Mouse (Mus musculus): Measurements from ENCODE around the gene Ldhd.

Ldhd gene

DNA sequence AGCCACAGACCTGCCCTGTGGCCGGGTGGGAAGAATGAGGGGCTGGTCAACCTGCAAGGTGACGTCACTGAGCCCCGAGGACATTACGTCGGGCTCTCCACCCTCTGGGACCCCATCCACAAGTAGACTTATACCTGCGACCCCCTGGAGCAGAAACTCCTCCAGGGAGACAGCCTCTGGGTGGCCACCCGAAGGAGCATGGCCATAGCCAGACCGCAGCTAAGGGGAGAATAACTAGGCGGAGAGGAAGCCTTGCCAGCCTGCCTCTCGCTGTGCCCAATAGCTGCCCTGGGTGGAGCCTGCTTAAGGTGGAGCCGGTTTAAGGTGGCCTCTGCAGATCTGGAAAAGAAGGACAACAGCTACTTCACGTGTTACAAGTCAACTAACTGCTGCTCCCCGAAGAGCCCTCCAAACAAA is at the start of gene Ldhd:
Ldhd (minus strand) TSS at position 270 of the 417 bp plus-strand sequence.
- peak; percentile 85 to 96 for DNase-seq (ENCODE audit: inconsistent age in 2 of 2, low spot score in 1 of 2)

DNA sequence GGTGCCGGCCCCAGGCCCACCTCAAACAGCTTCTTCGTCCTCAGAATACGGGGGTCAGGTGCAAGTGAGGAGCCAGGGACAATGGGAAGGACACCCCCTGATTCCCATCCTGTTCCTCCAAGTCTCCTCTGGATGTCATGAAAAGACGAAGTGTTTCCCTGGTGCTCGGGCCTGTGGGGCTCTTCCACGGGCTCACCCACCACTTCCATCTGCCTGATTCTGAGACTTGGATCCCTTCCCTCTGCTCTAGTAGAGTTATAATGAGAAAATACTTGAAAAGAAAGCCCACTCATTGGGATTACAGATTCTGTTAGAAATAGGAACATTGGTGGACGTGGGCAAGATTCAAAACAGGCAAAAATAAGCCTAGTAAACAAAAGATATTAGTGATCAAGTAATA is 48.7 kb upstream of the Ldhd start:
- DNase-seq (ENCODE audit: inconsistent age in 2 of 2, low spot score in 1 of 2): no peak

DNA sequence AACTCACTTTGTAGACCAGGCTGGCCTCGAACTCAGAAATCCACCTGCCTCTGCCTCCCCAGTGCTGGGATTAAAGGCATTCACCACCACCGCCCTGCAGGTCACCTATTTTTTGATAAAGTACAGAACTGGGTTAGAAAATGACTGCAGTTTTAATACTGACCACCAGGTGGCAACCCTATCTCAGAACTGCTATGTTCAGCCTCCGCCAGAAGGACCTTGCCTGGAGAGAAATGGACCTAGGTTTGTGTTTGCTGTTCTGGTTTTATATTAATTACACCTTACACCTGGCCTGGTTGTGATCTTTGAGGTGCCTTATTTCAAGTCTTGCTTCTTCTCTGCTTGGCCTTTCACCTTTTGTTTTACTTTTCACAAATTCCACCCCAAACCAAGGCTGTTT is 47.9 kb upstream of the Ldhd start:
- DNase-seq (ENCODE audit: inconsistent age in 2 of 2, low spot score in 1 of 2): peak; percentile 56 to 88

DNA sequence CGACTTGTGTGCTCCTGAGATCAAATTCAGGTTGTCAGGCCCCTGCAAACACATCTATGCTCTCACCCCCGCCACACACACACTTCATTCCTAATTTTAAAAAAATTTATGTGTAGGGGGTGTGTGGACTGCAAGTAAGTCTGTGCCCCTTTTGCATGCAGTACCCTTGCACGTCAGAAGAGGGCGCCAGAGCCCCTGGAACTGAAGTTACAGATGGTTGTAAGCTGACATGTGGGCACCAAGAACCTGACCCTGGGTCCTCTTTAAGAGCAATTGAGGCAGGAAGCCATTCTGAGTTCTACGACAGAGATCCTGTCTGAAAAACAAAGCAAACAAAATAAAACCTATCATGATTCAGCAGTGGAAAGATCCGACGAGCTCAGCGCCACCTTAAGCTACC is 46.1 kb upstream of the Ldhd start:
- DNase-seq (ENCODE audit: inconsistent age in 2 of 2, low spot score in 1 of 2): no peak

DNA sequence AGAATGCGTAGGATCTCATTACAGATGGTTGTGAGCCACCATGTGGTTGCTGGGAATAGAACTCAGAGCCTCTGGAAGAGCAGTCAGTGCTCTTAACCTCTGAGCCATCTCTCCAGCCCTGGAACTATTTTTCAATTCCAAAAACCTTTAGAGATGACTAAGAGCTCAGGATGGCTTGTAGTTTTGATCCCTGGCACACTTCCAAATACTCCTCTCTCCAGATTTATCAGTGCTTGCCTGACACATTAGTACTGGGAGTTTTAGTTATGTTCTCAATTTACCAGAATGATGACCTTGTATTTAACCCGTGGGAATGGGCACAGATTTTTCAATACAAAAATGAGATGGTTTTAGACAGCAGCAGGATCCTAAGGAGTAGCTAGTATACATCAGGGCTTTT is 36.6 kb upstream of the Ldhd start:
- peak; percentile 31 to 76 for DNase-seq (ENCODE audit: inconsistent age in 2 of 2, low spot score in 1 of 2)

DNA sequence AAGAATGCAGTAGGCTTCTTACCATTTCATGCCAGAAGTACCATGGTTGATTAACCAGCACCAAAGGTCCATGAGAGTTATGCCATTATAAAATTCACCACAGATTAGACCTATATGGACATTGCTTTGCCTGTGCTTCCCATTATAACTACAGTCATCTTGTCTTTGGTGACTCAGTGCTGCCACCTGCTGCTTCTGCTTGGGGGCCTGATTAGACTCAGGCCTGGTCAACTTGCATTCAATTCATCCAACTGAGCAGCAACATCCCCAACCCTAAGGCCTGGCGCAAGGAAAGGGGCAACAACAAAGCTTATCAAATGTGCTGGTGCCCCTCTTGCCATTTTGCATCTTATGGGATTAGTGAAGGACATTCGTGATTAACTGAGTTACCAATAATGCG is 32.3 kb upstream of the Ldhd start:
- DNase-seq (ENCODE audit: inconsistent age in 2 of 2, low spot score in 1 of 2): peak; percentile 80 to 94

DNA sequence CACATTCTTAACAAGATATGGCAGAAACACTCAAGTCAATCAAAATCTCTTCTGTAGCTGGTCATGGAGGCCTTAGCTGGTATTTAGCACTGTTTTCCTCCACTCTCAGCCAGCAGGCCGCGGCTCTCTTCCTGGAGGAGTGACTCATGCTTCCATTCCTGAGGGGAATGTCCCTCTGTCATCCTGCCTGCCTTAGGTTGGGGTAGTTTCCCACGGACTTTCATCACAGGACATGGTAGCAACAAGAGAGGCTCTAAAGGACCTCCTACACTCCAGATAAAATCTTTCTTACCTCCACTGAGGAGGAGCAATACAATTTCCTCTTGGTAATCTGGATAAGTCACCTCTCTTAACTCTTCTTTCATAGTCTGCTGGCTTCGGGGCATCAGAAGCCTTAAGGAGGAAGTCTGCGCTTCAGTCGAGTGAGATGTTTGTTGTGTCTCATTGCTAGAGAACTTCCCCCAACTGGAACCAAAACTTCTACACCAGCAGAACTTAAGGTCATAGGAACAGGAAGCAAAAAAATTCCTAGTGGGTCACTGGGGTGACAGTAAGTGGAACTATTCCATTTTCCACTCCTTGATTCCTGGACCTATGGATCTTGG is 28.7 kb upstream of the Ldhd start:
- DNase-seq (ENCODE audit: inconsistent age in 2 of 2, low spot score in 1 of 2): peak; percentile 38 to 69

DNA sequence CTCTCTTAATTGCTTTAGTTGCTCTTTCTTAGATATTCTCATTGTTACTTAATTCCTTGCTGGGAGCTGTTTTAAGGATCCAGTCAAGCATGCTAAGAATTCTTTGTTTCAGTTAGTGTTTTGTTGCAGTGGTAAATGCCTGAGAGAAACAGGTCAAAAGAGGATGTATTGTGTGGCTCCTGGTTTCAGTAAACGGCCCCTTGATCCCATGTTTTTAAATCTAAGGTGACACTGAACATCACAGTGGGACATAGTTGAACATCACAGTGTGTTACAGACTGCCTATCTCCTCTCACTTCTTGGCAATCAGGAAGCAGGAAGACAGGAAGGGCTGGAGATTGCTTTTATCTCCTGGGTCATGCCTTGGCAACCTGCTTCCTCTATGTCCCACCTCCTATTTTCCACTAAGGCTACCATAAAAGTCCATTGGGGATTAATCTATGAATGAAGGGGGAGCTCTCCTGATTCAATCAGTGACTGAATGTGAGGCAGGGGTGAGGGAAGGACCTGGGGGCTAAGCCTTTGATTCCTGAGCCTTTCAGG is 27.2 kb upstream of the Ldhd start:
- DNase-seq (ENCODE audit: inconsistent age in 2 of 2, low spot score in 1 of 2): no peak

DNA sequence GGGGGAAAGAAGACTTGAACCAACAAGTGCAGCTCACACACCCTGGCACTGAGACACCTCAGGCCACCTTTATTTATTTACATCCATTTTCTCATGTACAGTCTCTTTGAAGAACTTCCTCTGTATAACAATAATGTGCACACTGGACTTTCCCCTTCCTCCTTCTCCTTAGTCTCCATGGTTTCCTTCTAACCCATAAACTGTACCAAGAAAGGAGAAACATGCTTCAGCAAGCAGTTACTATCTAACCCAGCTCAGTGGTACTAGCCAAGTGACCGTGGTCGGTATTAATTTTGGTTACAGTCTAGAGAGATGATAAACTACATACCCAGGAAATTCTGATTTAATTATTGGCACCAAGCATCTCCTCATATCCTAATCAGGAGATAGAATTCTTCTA is 23.4 kb upstream of the Ldhd start:
- no peak for DNase-seq (ENCODE audit: inconsistent age in 2 of 2, low spot score in 1 of 2)

DNA sequence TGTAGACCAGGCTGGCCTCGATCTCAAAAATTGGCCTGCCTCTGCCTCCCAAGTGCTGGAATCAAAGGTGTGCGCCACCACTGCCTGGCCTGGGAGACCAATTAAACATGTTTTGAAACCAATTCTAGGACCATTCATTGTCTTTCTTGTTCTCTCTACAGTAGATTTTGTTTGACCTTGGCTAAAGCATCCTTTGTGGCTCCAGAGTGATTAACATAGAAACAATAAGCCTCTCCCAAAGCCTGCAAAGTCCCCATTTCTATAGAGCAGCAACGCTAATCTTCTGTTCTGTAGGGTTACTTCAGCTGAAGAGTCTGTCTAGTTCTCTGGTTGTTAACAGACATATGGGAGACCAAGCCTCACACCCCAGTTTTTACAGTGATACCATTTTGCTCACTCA is 20.5 kb upstream of the Ldhd start:
- DNase-seq (ENCODE audit: inconsistent age in 2 of 2, low spot score in 1 of 2): no peak

DNA sequence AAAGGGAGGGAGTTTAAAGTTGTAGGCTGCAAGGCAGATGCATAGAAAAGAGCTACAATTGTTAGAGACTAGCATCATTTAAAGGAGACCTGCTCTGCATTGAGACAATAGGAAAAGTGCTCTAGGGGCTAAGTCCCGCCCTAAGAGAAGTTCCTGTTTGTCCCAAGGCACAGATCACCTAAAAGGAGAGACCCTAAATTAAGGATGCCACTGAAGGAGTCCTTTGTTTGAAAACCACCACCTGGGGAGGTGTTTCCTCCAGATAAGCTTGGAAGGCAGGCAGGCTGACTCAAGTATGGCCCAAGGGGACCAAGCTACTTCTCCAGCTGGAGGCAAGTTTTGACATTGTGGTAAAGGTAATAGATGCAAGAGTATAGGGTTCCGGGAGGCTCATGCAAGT is 18.7 kb upstream of the Ldhd start:
- DNase-seq (ENCODE audit: inconsistent age in 2 of 2, low spot score in 1 of 2): no peak

DNA sequence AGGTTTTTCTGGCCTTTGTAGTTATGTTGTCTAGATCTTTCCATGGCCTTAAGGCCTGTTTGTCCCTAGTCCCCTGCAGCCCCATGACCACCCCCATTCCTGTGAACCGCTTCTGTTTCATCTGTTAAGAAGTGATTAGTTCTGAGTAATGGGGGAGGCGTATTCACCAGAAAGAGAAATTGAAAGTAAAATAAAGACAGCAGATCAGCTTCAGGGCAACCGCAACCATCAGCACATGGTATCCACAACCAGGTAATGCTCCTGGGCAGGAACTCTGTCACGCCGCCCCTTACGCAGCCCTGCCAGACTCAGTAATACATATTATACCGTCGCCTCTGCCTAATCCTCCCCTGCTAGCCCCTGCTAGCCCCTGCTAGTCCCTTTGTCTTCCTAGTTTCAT is 15.5 kb upstream of the Ldhd start:
- DNase-seq (ENCODE audit: inconsistent age in 2 of 2, low spot score in 1 of 2): no peak

DNA sequence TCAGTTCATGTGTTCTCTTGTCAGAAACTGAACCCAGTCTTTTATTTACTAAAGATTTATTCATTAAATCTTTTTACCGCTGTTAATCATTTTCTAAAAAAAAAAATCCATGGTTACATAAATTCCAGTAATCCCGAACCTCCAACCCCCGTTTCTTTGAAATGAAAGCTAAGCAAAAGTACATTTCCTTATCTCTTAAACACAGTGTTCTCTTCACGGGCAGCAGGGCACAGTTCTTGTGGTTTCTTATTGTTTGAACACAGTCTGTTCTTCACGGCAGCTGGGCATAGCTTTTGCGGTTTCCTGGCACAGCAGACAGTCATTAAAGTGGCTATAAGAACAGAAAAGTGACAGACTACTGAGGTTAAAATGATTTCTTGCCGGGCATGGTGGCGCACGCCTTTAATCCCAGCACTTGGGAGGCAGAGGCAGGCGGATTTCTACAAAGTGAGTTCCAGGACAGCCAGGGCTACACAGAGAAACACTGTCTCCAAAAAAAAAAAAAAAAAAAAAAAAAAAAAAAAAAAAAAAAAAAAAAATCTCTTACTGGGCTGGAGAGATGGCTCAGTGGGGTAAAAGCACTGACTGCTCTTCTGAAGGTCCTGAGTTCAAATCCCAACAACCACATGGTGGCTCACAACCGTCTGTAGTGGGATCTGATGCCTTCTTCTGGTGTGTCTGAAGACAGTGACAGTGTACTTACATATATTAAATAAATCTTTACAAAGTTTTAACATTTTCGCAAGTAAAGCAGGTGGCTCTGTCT is 14.3 kb upstream of the Ldhd start:
- DNase-seq (ENCODE audit: inconsistent age in 2 of 2, low spot score in 1 of 2): peak in 1 of 2 experiments; percentile 73

DNA sequence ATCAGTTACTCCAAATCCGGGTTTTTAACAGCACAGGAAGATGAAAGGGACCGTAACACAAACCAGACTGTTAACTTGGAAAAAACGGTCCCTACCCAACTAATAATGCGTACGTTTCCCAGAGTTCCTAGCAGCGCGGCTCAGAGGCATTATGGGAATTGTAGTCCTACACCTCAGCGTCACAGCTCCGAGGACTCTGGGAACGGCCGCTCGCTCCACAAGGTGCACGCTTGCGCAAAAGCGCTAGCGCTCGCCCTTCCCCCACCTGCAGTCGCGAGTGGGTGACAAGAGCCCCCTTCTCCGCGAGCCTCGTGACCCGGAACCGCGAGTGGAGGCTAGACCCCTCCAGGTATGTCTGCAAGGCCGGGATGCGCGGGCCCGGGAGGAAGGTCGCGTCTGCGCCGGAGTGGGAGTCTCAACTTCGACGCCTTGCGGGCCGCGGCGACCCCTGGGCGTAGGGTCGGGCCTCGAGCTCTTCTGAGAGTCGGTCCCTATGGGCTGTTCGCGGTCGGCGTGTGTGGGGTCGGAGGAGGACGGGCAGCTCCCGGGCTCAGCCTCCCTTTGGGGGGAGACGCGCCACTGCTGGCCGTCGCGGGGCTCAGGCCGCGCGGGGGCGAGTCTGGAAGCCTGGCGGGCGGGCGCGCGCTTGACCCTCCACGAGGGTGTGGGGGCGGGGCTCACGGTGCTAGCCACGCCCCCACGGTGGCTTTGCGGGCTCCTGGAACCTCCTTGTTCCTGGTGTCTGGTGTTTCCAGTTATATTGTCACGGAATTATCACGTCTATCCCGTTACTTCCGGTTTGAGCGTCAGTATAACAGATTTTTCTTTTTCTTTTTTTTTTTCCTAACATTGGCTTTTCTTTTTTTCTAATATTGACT is 13.3 kb upstream of the Ldhd start, which contains the start of gene Zfp1:
Zfp1 (plus strand) TSS at position 138 of the 878 bp plus-strand sequence.
- DNase-seq (ENCODE audit: inconsistent age in 2 of 2, low spot score in 1 of 2): peak; percentile 94 to 97

DNA sequence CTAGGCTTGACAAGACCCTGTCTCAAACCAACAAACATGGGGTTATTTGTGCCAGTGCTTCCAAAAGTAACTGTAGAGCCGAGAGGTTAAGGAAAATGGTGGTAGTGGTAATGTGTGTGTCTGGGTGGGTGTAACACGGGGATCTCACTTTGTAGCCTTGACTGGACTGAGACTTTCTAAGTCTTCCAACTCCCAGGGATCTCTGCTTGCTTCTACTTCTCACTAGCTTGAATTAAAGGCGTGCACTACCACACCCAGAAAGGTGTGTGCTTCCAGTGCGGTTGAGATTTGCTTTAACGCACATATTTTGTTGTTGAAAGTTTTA is 12.7 kb upstream of the Ldhd start:
- DNase-seq (ENCODE audit: inconsistent age in 2 of 2, low spot score in 1 of 2): no peak

DNA sequence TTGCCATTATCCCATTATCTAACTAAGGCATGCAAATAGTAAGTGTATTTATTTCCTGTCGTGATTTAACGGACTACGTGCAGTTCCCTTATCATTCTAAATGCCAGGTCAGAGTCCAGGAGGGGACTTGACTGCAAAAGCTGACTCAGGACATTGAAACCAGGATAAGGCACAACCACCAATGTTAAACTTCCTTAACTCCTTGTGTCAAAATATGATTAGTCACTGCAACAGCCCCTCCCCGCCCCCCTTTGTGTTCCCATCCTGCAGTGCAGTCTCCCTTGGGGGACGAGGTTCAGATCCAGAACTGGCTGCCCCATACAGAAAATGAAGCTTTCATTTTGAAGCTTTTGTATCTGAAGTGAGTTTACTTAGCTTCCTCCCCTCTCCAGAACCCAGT is 12.3 kb upstream of the Ldhd start:
- peak in 1 of 2 experiments; percentile 75 for DNase-seq (ENCODE audit: inconsistent age in 2 of 2, low spot score in 1 of 2)

DNA sequence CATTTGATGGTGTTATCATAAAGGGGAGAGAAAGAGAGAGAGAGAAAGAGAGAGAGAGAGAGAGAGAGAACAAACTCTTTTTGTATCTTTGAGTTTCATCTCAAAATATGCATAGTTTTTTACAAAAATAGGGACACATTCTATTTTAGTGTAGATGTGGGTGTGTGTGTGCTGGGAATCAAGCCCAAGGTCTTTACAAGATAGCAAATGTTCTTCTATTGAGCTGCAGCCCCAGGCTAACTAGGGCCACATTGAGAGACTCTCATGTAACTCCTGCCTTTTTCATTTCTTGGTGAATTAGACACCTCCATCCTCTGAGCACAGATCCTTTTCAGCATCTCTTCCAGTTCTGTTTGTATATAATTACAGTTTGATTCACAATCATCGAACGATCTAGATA is 10.9 kb upstream of the Ldhd start:
- DNase-seq (ENCODE audit: inconsistent age in 2 of 2, low spot score in 1 of 2): no peak

DNA sequence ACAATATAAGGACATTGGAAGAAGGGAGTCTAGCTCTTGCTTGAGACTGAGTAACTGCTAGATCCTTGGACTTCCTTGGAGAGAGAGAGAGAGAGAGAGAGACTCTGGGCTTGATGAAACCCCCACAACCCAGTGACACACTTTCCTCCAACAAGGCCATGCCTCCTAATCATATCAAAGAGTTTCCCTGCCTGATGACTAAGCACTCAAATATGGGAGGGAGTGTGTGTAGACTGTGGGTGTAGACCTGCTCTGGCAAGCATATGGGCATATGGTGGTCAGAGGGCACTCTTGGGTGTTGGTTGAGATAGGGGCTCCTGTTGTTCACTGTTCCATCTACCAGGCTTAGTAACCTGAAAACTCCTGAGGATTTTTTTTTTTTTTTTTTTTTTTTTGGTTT is 7.9 kb upstream of the Ldhd start:
- no peak for DNase-seq (ENCODE audit: inconsistent age in 2 of 2, low spot score in 1 of 2)

DNA sequence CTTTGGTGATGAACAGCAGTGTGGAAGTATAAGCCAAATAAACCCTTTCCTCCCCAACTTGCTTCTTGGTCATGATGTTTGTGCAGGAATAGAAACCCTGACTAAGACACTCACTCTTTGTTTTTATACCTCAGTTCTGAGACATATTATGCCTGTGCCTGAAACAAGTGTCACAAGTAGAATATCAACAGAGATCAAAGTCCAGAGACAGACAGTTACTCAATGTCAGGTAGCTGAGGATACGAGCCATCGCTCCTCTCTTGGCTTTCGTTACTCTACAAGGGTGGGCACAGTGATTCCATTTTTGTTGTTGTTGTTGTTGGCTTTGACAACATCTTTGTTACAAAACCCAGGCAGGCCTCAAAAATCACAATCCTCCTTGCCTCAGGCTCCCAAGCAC is 2.8 kb upstream of the Ldhd start:
- DNase-seq (ENCODE audit: inconsistent age in 2 of 2, low spot score in 1 of 2): no peak

DNA sequence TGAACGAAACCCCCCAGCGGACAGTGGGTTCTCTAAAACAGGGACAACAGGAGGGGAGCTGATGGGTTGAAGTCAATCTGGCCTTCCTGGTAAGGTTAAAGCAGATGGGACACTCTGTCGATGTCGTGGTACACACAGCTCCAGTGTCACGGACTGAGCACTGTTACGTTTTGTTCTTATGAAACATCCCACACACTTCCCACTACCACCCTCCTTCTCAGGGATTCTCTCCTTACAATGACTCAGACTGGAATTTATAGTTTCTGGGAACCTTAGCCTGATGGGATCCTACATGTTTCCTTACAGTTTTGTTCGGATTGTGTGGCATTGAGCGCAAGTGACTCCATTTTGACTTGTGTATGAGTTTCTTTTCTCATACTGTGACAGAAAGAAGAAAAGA is 1.4 kb upstream of the Ldhd start:
- no peak for DNase-seq (ENCODE audit: inconsistent age in 2 of 2, low spot score in 1 of 2)

DNA sequence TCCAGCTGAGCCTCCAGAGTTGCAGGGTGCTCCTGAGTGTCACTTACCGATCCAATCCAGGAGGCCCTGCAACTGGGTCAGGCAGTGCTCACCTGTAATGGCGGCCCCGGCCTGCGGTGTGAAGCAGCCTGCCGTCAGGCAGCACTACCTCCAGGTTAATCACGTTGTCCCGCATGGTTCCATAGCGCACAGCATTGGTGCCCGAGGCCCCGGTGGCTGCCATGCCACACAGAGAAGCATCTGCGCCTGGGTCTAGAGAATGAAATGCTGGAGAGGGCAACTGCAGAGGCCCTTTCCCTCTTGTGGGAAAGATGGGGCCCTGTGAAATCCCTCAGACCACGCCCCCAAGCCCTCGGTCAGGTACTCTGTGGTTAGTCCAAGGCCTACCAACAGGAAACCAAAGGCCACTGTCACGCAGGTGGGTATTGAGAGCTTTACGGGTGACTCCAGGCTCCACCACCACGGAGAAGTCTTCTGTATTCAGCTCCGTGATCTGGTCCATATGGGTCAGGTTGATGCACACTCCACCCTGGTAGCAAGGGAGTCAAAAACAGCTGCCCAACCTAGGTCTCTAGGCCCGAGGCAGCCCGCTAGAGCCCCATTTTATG is 1.2 kb downstream of the Ldhd start:
- DNase-seq (ENCODE audit: inconsistent age in 2 of 2, low spot score in 1 of 2): peak in 1 of 2 experiments; percentile 41

Data from adrenal gland, adult (tissue).